Mouse (Mus musculus) heart, embryonic 14.5 days (tissue): ENCODE measurements around the gene Recql. TPM values are rescaled to one million over a fixed set of nuclear protein-coding genes. Genes with fewer than 3 reads are reported as not detected.

Source experiments
- ATAC-seq: fragments of 200-750 bp; cut with Nextera tagmentation; 2 replicates; pipeline ENCODE4 v1.8.0; 2017; ENCODE audit warnings: low read depth, moderate TSS enrichment; ENCODE audit not compliant: insufficient number of reproducible peaks, insufficient read depth, low FRiP score
- H3K27ac ChIP-seq, 2 experiments: fragments of 200-500 bp in 1 of 2; fragments of 300-500 bp in 1 of 2; sonication (generic) in 1 of 2; replicated peaks in 1 of 2; 2 replicates each; pipeline ENCODE4 v1.5.1; 2012 to 2014; ENCODE audit warnings: low read depth in 2 of 2, low read length in 2 of 2, control low read depth in 1 of 2, mild to moderate bottlenecking in 1 of 2, mixed read lengths in 1 of 2; ENCODE audit not compliant: control insufficient read depth in 1 of 2, insufficient read depth in 1 of 2
- H3K27me3 ChIP-seq: fragments of 300-500 bp; sonication (generic); 2 replicates; pipeline ENCODE4 v1.6.1; 2014; ENCODE audit warnings: mild to moderate bottlenecking, low read length, control low read depth; ENCODE audit not compliant: control insufficient read depth, insufficient read depth
- H3K36me3 ChIP-seq: fragments of 300-500 bp; sonication (generic); 2 replicates; pipeline ENCODE4 v1.6.1; 2014; ENCODE audit warnings: mild to moderate bottlenecking, control low read depth, low read length, mixed read lengths; ENCODE audit not compliant: control insufficient read depth, insufficient read depth
- H3K4me1 ChIP-seq, 2 experiments: fragments of 200-500 bp in 1 of 2; fragments of 300-500 bp in 1 of 2; sonication (generic) in 1 of 2; 2 replicates each; pipeline ENCODE4 v1.6.1; 2012 to 2014; ENCODE audit warnings: low read length in 2 of 2, control low read depth in 1 of 2, mixed read lengths in 1 of 2; ENCODE audit not compliant: control insufficient read depth in 2 of 2, insufficient read depth in 2 of 2
- H3K4me2 ChIP-seq: fragments of 300-500 bp; sonication (generic); 2 replicates; pipeline ENCODE4 v1.6.1; 2014; ENCODE audit warnings: mild to moderate bottlenecking, low read length
- H3K4me3 ChIP-seq, 2 experiments: fragments of 200-500 bp in 1 of 2; fragments of 300-500 bp in 1 of 2; sonication (generic) in 1 of 2; 2 replicates each; pipeline ENCODE4 v1.5.1; 2012 to 2014; ENCODE audit warnings: low read length in 2 of 2, mild to moderate bottlenecking in 2 of 2, control low read depth in 1 of 2, low read depth in 1 of 2, moderate library complexity in 1 of 2; ENCODE audit not compliant: control insufficient read depth in 1 of 2, insufficient read depth in 1 of 2
- H3K9ac ChIP-seq: fragments of 300-500 bp; sonication (generic); 2 replicates; pipeline ENCODE4 v1.6.1; 2014; ENCODE audit warnings: mild to moderate bottlenecking, low read length
- H3K9me3 ChIP-seq: fragments of 300-500 bp; sonication (generic); 2 replicates; pipeline ENCODE4 v1.6.1; 2016; ENCODE audit warnings: low read length, control low read depth; ENCODE audit not compliant: control insufficient read depth
- WGBS: fragments of 180-500 bp; shearing (Covaris S2); extraction: QIAGEN DNeasy Blood & Tissue Kit; methylation state at CpG from one replicate; pipeline ENCODE4 v1.1.7; 2014; 5-methylcytosine and 5-hydroxymethylcytosine counted together
- polyA plus RNA-seq: library from polyadenylated mRNA; unstranded; fragments of >200 nt; fragmentation: Nextera tagmentation; extraction: Ambion mirVana; gene quantifications from 2 replicates; pipeline ENCODE4 v1.2.1, GENCODE M21; 2014

Recql gene
- polyA plus RNA-seq, 1 experiment from 2014 or later, result 18.1 TPM

DNA sequence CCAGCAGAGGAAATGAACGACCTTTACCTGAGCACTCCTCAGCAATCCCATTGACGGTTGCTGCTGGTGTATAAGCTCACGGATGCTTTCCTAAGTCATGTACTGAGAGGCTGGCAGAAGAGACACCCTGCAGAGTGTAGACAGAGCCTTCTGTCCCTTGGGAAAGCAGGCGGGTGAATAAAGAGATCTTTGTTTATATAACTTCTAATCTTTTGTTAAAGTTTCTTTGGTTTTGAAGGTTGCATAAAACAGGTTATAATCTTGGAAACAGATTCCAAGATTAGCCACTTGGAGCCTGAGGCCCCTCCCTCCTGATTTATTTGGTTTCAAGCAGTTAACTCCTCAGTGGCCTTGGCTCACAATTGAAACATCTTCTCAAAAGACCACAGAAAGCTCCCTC lies 64.0 kb downstream of the Recql start, which contains the start of gene Slco1a5:
Gene Slco1a5, minus strand, starts transcription at position 101 of the 400 bp plus-strand sequence.
- no peak within 1 kb of the TSS for H3K27ac ChIP-seq
- H3K4me3 ChIP-seq, result no peak within 1 kb of the TSS
- H3K9me3 ChIP-seq, result no peaks in the 10 kb centered on the region
- H3K9ac ChIP-seq, result no peak within 1 kb of the TSS
- H3K27me3 ChIP-seq, result no peaks in the 10 kb centered on the region
- WGBS, result 24% methylated on average over 4 of the region's 4 CpGs
- no peaks in the 10 kb centered on the region for H3K4me1 ChIP-seq
- no peak for ATAC-seq
- H3K4me2 ChIP-seq, result no peak within 1 kb of the TSS
- no peaks in the 10 kb centered on the region for H3K36me3 ChIP-seq

DNA sequence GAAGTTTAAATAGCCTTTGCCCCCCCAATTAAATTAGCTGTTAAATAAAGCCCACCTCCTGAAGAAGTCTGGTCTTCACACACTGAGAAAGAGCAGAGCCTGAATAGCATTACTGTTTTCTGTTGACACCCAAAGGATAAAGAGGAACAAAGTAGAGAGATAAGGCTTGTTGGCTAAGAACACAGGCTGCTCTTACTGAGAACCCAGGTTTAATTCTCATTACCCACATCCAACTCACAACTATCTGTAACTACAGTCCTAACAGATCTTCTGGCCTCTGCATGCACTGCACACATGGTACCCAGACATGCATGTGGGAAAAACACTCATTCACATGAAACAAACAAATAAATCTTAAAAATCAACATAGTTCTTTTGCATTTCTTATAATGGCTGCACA lies 69.8 kb downstream of the Recql start:
- ATAC-seq, result no peak

DNA sequence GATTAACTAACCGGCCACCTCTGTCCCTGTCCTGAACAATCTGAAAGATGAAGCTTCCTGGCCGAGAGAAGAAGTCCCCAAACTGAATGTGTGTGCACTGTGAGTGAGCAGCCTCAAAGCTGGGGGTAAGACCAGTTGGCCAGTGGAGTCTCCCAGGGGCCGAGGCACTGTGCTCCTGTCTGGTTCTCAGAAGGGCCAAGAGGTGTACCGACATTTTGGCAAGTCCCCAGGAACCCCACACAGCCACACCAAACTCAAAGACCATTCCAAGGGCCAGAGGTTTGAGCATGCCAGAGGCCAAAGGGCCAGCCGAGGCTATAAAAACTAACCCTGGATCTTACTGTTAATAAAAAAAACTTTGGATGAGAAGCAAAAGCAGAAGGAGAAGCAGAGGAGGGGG lies 72.6 kb downstream of the Recql start:
- H3K36me3 ChIP-seq, result no peaks in the 10 kb centered on the region
- H3K9me3 ChIP-seq, result peaks cover 4% of the 10 kb centered on the region
- no peaks in the 10 kb centered on the region for H3K27me3 ChIP-seq
- no peak overlapping the region for H3K27ac ChIP-seq
- no peak for ATAC-seq
- H3K4me2 ChIP-seq, result no peak overlapping the region
- H3K9ac ChIP-seq, result no peak overlapping the region
- 65% methylated on average over 5 of the region's 5 CpGs for WGBS
- no peak overlapping the region for H3K4me3 ChIP-seq
- no peaks in the 10 kb centered on the region for H3K4me1 ChIP-seq

More for the DNA sequence above, 69.8 kb downstream of the Recql start:
- no peak overlapping the region for H3K4me3 ChIP-seq
- no peak overlapping the region for H3K4me2 ChIP-seq
- no peaks in the 10 kb centered on the region for H3K4me1 ChIP-seq
- H3K9me3 ChIP-seq, result no peaks in the 10 kb centered on the region
- no peaks in the 10 kb centered on the region for H3K27me3 ChIP-seq
- H3K27ac ChIP-seq, result no peak overlapping the region
- H3K9ac ChIP-seq, result no peak overlapping the region
- no peaks in the 10 kb centered on the region for H3K36me3 ChIP-seq

DNA sequence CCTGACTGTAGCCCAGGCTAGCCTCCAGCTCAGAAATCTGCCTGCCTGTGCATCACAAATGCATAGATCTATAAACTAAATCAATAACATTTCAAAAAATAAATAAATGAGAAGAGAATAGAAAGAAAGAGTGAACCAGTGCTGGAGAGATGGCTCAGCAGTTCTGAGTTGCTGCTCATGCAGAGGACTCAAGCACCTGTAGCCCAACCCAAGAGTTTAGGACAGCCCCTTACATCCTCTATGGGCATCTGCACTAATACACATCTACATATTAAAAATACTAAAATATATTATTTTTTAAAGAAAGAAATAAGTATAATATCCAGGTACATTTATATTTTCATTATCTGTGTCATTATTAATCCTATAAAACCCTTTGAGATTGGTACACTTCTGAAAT lies 81.8 kb downstream of the Recql start:
- peaks cover 9% of the 10 kb centered on the region for H3K9me3 ChIP-seq

More for the DNA sequence above, 81.8 kb downstream of the Recql start:
- Histone ChIP-seq H3K4me3 (no peak overlapping the region), H3K27ac (no peak overlapping the region), H3K9ac (no peak overlapping the region), H3K27me3 (no peaks in the 10 kb centered on the region), H3K36me3 (no peaks in the 10 kb centered on the region), H3K4me2 (no peak overlapping the region), H3K4me1 (no peaks in the 10 kb centered on the region)
- ATAC-seq, result no peak

Other genes starting within 250 kb of the Recql start
- not detected in 2 replicates for gene Slco1a6, start 178.6 kb downstream of the Recql start, polyA plus RNA-seq
- not detected in 2 replicates for gene Iapp, start 88.7 kb downstream of the Recql start, polyA plus RNA-seq
- not detected in 2 replicates for gene Slco1a5, start 64.1 kb downstream of the Recql start, polyA plus RNA-seq
- gene Pyroxd1, start 41.4 kb downstream of the Recql start, polyA plus RNA-seq, result 14.3 TPM in 2 replicates
- gene Golt1b, start 134 bp upstream of the Recql start, polyA plus RNA-seq, result 71.4 and 73.1 TPM in 2 replicates
- gene Spx, start 26.4 kb upstream of the Recql start, polyA plus RNA-seq, result 0.42 TPM in 1 of 2 replicates, not detected in the other
- gene Gys2, start 86.0 kb upstream of the Recql start, polyA plus RNA-seq, result not detected in 2 replicates
- 1,520 and 1,540 TPM in 2 replicates for gene Ldhb, start 120.9 kb upstream of the Recql start, polyA plus RNA-seq
- gene Kcnj8, start 184.5 kb upstream of the Recql start, polyA plus RNA-seq, result 14.5 and 16.5 TPM in 2 replicates